Mouse (Mus musculus) kidney, embryonic 14.5 days (tissue): ENCODE measurements at regions not wholly inside any gene's neighbourhood (a gene's known extent, or its start where the extent isn't known, plus 50 kb on each side); places are given as distances from the start of the nearest gene placed in this dataset.

Source experiments
- ATAC-seq: fragments of 200-750 bp; cut with Nextera tagmentation; 2 replicates; pipeline ENCODE4 v1.8.0; 2017; ENCODE audit warnings: moderate number of reproducible peaks, mild to moderate bottlenecking, moderate TSS enrichment, moderate library complexity; ENCODE audit not compliant: low FRiP score, low TSS enrichment
- H3K27ac ChIP-seq: fragments of 300-500 bp; sonication (generic); 2 replicates; pipeline ENCODE4 v1.5.1; 2014; ENCODE audit warnings: low read depth, mild to moderate bottlenecking, low read length, moderate library complexity, mixed read lengths
- H3K27me3 ChIP-seq: fragments of 300-500 bp; sonication (generic); 2 replicates; pipeline ENCODE4 v1.6.1; 2014; ENCODE audit warnings: mild to moderate bottlenecking, low read length; ENCODE audit not compliant: control insufficient read depth, insufficient read depth
- H3K36me3 ChIP-seq: fragments of 300-500 bp; sonication (generic); 2 replicates; pipeline ENCODE4 v1.6.1; 2014; ENCODE audit warnings: low read length, mixed read lengths; ENCODE audit not compliant: control insufficient read depth, insufficient read depth
- H3K4me1 ChIP-seq: fragments of 300-500 bp; sonication (generic); 2 replicates; pipeline ENCODE4 v1.6.1; 2014; ENCODE audit warnings: low read length, mixed read lengths; ENCODE audit not compliant: control insufficient read depth, insufficient read depth
- H3K4me2 ChIP-seq: fragments of 300-500 bp; sonication (generic); replicated peaks from 2 replicates; pipeline ENCODE4 v1.6.1; 2014; ENCODE audit warnings: low read depth, mild to moderate bottlenecking, low read length
- H3K4me3 ChIP-seq: fragments of 300-500 bp; sonication (generic); 2 replicates; pipeline ENCODE4 v1.5.1; 2014; ENCODE audit warnings: mild to moderate bottlenecking, low read length
- H3K9ac ChIP-seq: fragments of 300-500 bp; sonication (generic); 2 replicates; pipeline ENCODE4 v1.6.1; 2014; ENCODE audit warnings: low read depth, mild to moderate bottlenecking, low read length, moderate library complexity
- H3K9me3 ChIP-seq: fragments of 300-500 bp; sonication (generic); 2 replicates; pipeline ENCODE4 v1.6.1; 2016; ENCODE audit warnings: low read length; ENCODE audit not compliant: control insufficient read depth
- WGBS: fragments of 180-500 bp; shearing (Covaris S2); extraction: QIAGEN DNeasy Blood & Tissue Kit; methylation state at CpG from one replicate; pipeline ENCODE4 v1.1.7; 2014; 5-methylcytosine and 5-hydroxymethylcytosine counted together

DNA sequence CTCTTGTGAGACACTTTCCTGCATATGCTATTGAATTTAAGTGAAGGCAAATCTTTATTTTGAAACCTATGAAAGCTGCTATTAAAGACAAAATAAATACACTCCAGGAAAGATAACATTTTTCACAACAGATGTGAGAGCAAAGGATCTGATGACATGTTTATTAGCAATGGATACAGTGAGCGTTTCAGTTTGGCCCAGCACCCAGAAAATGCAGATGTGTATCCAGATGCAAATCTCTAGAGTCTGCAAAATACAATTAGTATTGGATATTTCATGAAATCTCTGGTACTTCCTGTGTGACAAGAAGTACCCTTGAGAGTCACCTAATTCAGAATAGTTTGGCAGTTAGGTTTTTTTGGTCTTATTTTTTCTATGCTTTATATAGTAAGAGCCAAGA lies 108.5 kb upstream of the Gorab start:
- Histone ChIP-seq H3K27ac (no peak overlapping the region), H3K4me3 (no peak overlapping the region), H3K4me2 (no peak overlapping the region), H3K9me3 (no peaks in the 10 kb centered on the region), H3K36me3 (no peaks in the 10 kb centered on the region), H3K9ac (no peak overlapping the region), H3K4me1 (no peaks in the 10 kb centered on the region), H3K27me3 (no peaks in the 10 kb centered on the region)
- WGBS, result 41% methylated on average over 1 of the region's 1 CpGs
- ATAC-seq, result no peak

DNA sequence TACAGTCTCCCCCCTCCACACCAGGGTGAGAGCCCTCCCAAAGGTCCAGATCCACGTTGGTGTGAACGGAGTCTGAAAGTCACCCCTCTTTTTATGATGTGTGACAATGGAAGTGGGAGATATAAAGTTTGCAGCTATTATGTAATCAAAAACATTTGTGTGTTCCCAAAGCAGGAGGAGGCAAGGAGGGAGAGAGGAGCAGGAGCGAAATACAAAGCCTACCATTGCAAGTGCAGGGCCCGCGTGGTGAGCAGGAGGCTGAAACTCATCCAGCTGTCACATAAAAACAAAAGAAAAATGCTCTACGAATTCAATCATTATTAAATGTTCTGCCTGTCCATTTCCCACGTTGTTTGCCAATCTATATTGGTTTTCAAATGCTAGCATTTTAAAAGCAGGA lies 101.6 kb upstream of the Gorab start:
- no peak overlapping the region for H3K4me3 ChIP-seq
- no peak overlapping the region for H3K9ac ChIP-seq
- no peaks in the 10 kb centered on the region for H3K9me3 ChIP-seq
- no peaks in the 10 kb centered on the region for H3K27me3 ChIP-seq
- no peak for ATAC-seq
- 60% methylated on average over 7 of the region's 7 CpGs for WGBS
- H3K4me1 ChIP-seq, result no peaks in the 10 kb centered on the region
- H3K27ac ChIP-seq, result no peak overlapping the region
- no peak overlapping the region for H3K4me2 ChIP-seq
- no peaks in the 10 kb centered on the region for H3K36me3 ChIP-seq

DNA sequence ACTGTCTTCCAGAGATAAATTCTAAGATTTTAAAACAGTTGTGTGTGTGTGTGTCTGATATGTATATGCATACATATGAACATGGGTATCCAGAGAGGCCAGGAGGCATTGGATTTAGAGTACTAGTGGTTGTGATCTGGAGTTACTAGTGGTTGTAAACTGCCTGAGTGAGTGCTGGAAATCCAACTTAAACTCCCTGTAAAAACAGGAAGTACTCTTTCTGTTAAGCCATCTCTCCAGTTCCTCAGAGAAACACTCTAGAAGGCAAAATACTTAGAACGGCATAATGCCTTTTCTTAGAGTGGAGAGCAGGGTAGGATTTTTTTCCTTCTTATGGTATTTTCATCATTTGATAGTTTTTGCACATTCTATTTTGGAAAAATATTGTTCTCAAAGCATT lies 99.1 kb upstream of the Gorab start:
- WGBS, result 81% methylated on average over 1 of the region's 1 CpGs
- H3K9me3 ChIP-seq, result no peaks in the 10 kb centered on the region
- no peaks in the 10 kb centered on the region for H3K4me1 ChIP-seq
- no peaks in the 10 kb centered on the region for H3K36me3 ChIP-seq
- H3K9ac ChIP-seq, result no peak overlapping the region
- no peak for ATAC-seq
- H3K4me3 ChIP-seq, result no peak overlapping the region
- H3K27me3 ChIP-seq, result no peaks in the 10 kb centered on the region
- H3K4me2 ChIP-seq, result no peak overlapping the region
- H3K27ac ChIP-seq, result no peak overlapping the region

DNA sequence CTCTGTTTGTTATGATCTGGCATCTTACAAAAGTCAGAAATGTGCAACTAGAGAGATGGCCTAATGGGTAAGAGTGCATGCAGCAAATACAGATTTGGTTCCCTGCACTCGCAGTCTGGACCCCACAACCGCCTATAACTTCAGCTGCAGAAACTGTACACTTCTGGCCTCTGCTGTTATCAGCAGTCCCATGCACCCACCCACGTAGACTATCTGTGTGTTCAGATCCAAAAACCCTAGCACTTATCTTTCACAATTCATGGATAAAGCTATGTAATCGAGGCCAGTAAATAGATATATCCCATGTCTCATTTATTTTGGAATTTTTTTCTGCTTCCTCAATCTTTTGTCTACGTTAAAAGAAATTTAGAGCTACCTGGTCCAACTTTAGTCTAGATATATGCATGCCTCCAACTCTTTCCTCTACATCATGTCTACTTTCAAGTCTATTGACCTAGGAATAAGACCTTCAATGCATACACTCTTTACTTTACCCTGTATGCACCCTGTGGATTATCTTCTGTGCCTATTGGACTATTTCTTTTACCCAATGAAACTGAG lies 95.0 kb upstream of the Gorab start:
- Histone ChIP-seq H3K36me3 (no peaks in the 10 kb centered on the region), H3K4me1 (no peaks in the 10 kb centered on the region), H3K9ac (no peak overlapping the region), H3K9me3 (no peaks in the 10 kb centered on the region), H3K27ac (no peak overlapping the region), H3K4me2 (no peak overlapping the region), H3K27me3 (no peaks in the 10 kb centered on the region), H3K4me3 (no peak overlapping the region)
- WGBS, result 83% methylated on average over 5 of the region's 5 CpGs
- ATAC-seq, result no peak

DNA sequence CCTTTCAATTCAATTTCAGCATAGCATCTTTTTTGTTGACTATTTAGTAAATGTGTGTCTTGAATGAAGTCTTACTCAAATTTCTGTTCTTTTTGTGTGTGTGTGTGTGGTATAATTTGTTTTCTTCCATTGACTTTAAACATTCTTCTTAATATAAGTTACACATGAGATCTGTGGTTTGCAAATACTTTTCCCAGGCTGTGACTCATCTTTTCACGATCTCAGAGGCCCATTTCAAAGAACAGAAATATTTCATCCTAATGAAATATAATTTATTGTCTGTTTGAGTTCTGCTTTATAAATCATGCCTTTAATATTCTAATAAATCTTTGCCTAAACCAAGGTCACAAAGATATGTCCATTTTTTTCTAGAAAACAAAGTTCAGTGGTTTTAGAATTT lies 92.9 kb upstream of the Gorab start:
- H3K27me3 ChIP-seq, result no peaks in the 10 kb centered on the region
- H3K9me3 ChIP-seq, result no peaks in the 10 kb centered on the region
- no peaks in the 10 kb centered on the region for H3K36me3 ChIP-seq
- WGBS, result 67% methylated on average over 1 of the region's 1 CpGs
- H3K9ac ChIP-seq, result no peak overlapping the region
- no peak overlapping the region for H3K4me3 ChIP-seq
- no peak overlapping the region for H3K4me2 ChIP-seq
- ATAC-seq, result no peak
- H3K4me1 ChIP-seq, result no peaks in the 10 kb centered on the region
- no peak overlapping the region for H3K27ac ChIP-seq

DNA sequence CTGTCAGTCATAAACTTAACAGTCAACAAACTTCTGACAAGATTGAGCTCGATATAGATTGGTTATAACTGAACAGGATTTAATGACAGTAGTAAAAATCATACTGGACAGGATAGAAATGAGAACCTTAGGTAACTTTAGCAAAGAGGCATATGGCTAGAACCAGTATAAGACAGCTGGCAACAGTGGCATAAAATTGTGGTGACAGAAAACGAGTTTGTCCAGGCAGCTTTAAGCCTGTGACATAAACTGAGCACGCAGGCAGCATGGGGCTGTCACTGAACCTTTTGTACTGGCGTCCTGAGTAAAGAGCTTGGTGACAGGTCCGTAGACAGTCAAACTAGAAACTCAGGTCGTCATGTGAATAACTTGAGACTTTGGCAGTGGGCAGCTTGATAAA lies 85.1 kb upstream of the Gorab start:
- 71% methylated on average over 6 of the region's 6 CpGs for WGBS

DNA sequence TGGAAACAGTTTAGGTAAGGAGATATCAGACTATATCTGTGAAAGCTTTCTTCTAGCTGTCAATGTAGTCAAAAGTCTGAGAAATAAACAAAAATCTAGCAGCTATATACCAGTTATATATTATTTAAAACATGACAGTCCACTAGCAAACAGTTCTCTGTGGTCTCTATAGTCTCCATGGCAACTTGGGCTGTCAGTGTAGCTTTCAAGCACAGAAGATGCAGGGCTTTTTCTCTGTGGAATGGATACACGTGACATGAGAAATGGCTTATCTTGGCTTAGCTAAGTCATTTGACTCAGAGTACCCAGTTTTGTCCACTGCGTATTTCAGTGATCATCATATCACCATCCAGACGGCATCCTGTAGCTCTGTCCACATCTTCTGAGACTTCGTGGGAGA lies 84.6 kb upstream of the Gorab start:
- H3K4me1 ChIP-seq, result no peaks in the 10 kb centered on the region
- H3K4me3 ChIP-seq, result no peak overlapping the region
- no peak overlapping the region for H3K9ac ChIP-seq
- no peak overlapping the region for H3K4me2 ChIP-seq
- no peak for ATAC-seq
- no peaks in the 10 kb centered on the region for H3K27me3 ChIP-seq
- 75% methylated on average over 4 of the region's 4 CpGs for WGBS
- no peaks in the 10 kb centered on the region for H3K36me3 ChIP-seq
- H3K27ac ChIP-seq, result no peak overlapping the region
- no peaks in the 10 kb centered on the region for H3K9me3 ChIP-seq

More for the DNA sequence above, 85.1 kb upstream of the Gorab start:
- Histone ChIP-seq H3K4me1 (no peaks in the 10 kb centered on the region), H3K36me3 (no peaks in the 10 kb centered on the region), H3K27me3 (no peaks in the 10 kb centered on the region), H3K9me3 (no peaks in the 10 kb centered on the region), H3K27ac (no peak overlapping the region), H3K4me3 (no peak overlapping the region), H3K4me2 (no peak overlapping the region), H3K9ac (no peak overlapping the region)
- ATAC-seq, result no peak

DNA sequence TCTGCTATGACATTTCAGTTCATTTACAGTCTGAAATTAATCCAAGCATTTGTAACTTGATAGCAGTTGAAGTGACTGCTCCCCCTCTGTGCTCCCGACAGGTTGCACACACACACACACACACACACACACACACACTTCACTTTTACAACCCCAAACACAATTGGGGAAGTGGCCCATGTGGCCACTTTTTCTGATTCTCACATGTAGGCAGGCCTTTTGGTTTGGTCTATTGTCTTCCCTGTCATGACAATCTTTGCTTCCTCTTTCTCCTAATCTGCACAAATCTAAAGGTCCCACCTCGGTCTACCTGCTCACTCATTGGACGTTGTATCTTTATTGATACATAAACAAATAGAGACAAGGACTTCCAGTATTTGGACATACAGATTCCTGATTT lies 79.6 kb upstream of the Gorab start:
- WGBS, result 75% methylated on average over 3 of the region's 3 CpGs
- no peak overlapping the region for H3K27ac ChIP-seq
- no peaks in the 10 kb centered on the region for H3K27me3 ChIP-seq
- H3K36me3 ChIP-seq, result no peaks in the 10 kb centered on the region
- no peaks in the 10 kb centered on the region for H3K4me1 ChIP-seq
- no peak overlapping the region for H3K4me2 ChIP-seq
- ATAC-seq, result no peak
- H3K9me3 ChIP-seq, result no peaks in the 10 kb centered on the region
- H3K4me3 ChIP-seq, result no peak overlapping the region
- H3K9ac ChIP-seq, result no peak overlapping the region

DNA sequence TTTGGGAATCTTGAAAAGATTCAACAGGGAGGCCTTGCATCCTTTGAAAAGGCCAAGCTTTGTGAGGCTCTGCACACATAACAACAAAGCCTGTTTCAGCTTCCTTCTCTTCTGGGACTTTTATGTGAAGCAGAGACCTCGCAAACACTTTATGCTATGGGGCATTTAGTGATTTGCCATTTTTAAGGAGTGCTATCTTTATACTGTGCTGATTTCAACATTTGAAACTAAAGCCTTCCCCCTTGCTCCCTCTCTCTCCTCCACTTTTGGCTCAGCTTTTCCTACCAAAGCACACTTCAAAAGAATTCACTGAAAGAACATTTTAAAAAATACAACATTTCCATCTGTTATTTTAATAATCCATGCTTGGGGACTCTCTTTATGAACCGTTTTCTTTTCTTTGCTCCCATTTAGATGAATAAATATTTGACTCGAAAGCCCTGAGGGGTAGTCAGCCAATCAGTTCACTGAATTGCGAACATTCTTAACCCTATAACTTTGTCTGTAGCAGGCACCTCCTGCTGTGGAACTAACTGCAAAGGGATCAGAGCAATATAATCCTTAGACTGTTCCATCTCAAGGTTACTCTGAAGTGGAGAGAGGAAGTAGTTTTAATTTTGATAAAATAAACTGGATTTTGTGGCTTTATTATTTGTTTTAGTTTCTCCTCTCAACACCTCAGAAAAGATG lies 74.2 kb upstream of the Gorab start:
- H3K4me1 ChIP-seq, result no peaks in the 10 kb centered on the region
- WGBS, result 60% methylated on average over 4 of the region's 4 CpGs
- no peak overlapping the region for H3K27ac ChIP-seq
- no peak overlapping the region for H3K9ac ChIP-seq
- no peaks in the 10 kb centered on the region for H3K36me3 ChIP-seq
- H3K9me3 ChIP-seq, result peaks cover 2% of the 10 kb centered on the region
- no peak overlapping the region for H3K4me3 ChIP-seq
- no peaks in the 10 kb centered on the region for H3K27me3 ChIP-seq
- H3K4me2 ChIP-seq, result no peak overlapping the region
- no peak for ATAC-seq
